Mouse (Mus musculus) heart, postnatal 4 days (tissue): ENCODE data around the gene Cd3d. TPM values are rescaled to one million over a fixed set of nuclear protein-coding genes. Genes with fewer than 3 reads are reported as not detected.

ENCODE experiments used
- total RNA-seq, 2 experiments: library from RNA; stranded (reverse); gene quantifications; 2 replicates each; pipeline ENCODE4 v1.2.3; 2021

Cd3d gene
- total RNA-seq, 2 experiments from 2014 or later: 0.36 TPM; not detected in 1

Other genes with a start within 250 kb of the Cd3d start
- 100 to 1,000 TPM; 109 TPM for gene Phldb1, start 246.6 kb upstream of the Cd3d start, total RNA-seq
- gene Arcn1, start 213.9 kb upstream of the Cd3d start, total RNA-seq: 100 to 1,000 TPM; 104 to 119 TPM
- 10 to 100 TPM; 58.4 to 58.7 TPM for gene Ift46, start 213.9 kb upstream of the Cd3d start, total RNA-seq
- 1 to 10 TPM; 3.5 to 6.0 TPM for gene Tmem25, start 182.5 kb upstream of the Cd3d start, total RNA-seq
- 1 to 10 TPM in 1 of 2 experiments, under 1 TPM in 1; 0.61 to 1.0 TPM for gene Ttc36, start 178.7 kb upstream of the Cd3d start, total RNA-seq
- 10 to 100 TPM; 22.9 to 23.5 TPM for gene Kmt2a, start 100.5 kb upstream of the Cd3d start, total RNA-seq
- 1,000 to 10,000 TPM; 1,050 to 1,223 TPM for gene Atp5l, start 61.0 kb upstream of the Cd3d start, total RNA-seq
- gene Ube4a, start 16.2 kb upstream of the Cd3d start, total RNA-seq: 10 to 100 TPM; 33.9 to 41.6 TPM
- under 1 TPM; 0.43 to 0.48 TPM for gene Cd3g, start 1.4 kb upstream of the Cd3d start, total RNA-seq
- under 1 TPM; 0.81 to 0.88 TPM for gene Cd3e, start 27.8 kb downstream of the Cd3d start, total RNA-seq
- 1 to 10 TPM in 1 of 2 experiments, under 1 TPM in 1; 0.86 to 1.8 TPM for gene Mpzl2, start 58.0 kb downstream of the Cd3d start, total RNA-seq
- gene Mpzl3, start 73.4 kb downstream of the Cd3d start, total RNA-seq: 1 to 10 TPM in 1 of 2 experiments, under 1 TPM in 1; 0.92 to 1.1 TPM
- gene Jaml, start 97.4 kb downstream of the Cd3d start, total RNA-seq: under 1 TPM in 1 of 2 experiments, not detected in 1; 0.32 TPM
- under 1 TPM; 0.56 to 0.64 TPM for gene Scn2b, start 136.0 kb downstream of the Cd3d start, total RNA-seq
- under 1 TPM; 0.10 to 0.14 TPM for gene Scn4b, start 156.6 kb downstream of the Cd3d start, total RNA-seq
- gene BC049352, start 200.2 kb downstream of the Cd3d start, total RNA-seq: not detected
- gene Tmprss4, start 222.3 kb downstream of the Cd3d start, total RNA-seq: not detected